Mouse (Mus musculus) embryonic facial prominence, embryonic 11.5 days (tissue): Measurements from ENCODE around the gene Ube2j1. TPM values are rescaled to one million over a fixed set of nuclear protein-coding genes. Genes with fewer than 3 reads are reported as not detected.
A peak's percentile ranks its signal among the peaks of the same experiment; 100 is the strongest.

Experiments used
- ATAC-seq: fragments of 200-750 bp; cut with Nextera tagmentation; replicated peaks from 2 replicates; pipeline ENCODE4 v1.8.0; 2017; ENCODE audit warnings: low read depth; ENCODE audit not compliant: insufficient number of reproducible peaks, low FRiP score, low TSS enrichment
- DNase-seq: peaks from one replicate; pipeline ENCODE4 v3.0.0-alpha.2; 2015; ENCODE audit warnings: low spot score
- H3K27ac ChIP-seq: fragments of 300-500 bp; sonication (generic); replicated peaks from 2 replicates; pipeline ENCODE4 v1.5.1; 2014; ENCODE audit warnings: mild to moderate bottlenecking, low read depth, low read length, control low read depth
- H3K27me3 ChIP-seq: fragments of 300-500 bp; sonication (generic); 2 replicates; pipeline ENCODE4 v1.6.1; 2014; ENCODE audit warnings: mild to moderate bottlenecking, low read length, moderate library complexity, mixed read lengths; ENCODE audit not compliant: control insufficient read depth, insufficient read depth
- H3K36me3 ChIP-seq: fragments of 300-500 bp; sonication (generic); replicated peaks from 2 replicates; pipeline ENCODE4 v1.6.1; 2014; ENCODE audit warnings: low read depth, mild to moderate bottlenecking, low read length, moderate library complexity, mixed read lengths; ENCODE audit not compliant: control insufficient read depth, insufficient read depth
- H3K4me1 ChIP-seq: fragments of 300-500 bp; sonication (generic); 2 replicates; pipeline ENCODE4 v1.6.1; 2014; ENCODE audit warnings: low read length, mixed read lengths; ENCODE audit not compliant: control insufficient read depth, insufficient read depth
- H3K4me2 ChIP-seq: fragments of 300-500 bp; sonication (generic); 2 replicates; pipeline ENCODE4 v1.6.1; 2014; ENCODE audit warnings: low read depth, mild to moderate bottlenecking, control low read depth, low read length, moderate library complexity
- H3K4me3 ChIP-seq: fragments of 300-500 bp; sonication (generic); 2 replicates; pipeline ENCODE4 v1.5.1; 2014; ENCODE audit warnings: low read depth, low read length, control low read depth
- H3K9ac ChIP-seq: fragments of 300-500 bp; sonication (generic); replicated peaks from 2 replicates; pipeline ENCODE4 v1.6.1; 2014; ENCODE audit warnings: mild to moderate bottlenecking, control low read depth, low read length
- H3K9me3 ChIP-seq: fragments of 300-500 bp; sonication (generic); replicated peaks from 2 replicates; pipeline ENCODE4 v1.6.1; 2016; ENCODE audit warnings: mild to moderate bottlenecking, low read length, inconsistent platforms, mixed read lengths; ENCODE audit not compliant: control insufficient read depth
- WGBS: fragments of 180-500 bp; shearing (Covaris S2); extraction: QIAGEN DNeasy Blood & Tissue Kit; methylation state at CpG from one replicate; pipeline ENCODE4 v1.1.7; 2014; 5-methylcytosine and 5-hydroxymethylcytosine counted together
- polyA plus RNA-seq: library from polyadenylated mRNA; unstranded; fragments of >200 nt; fragmentation: Nextera tagmentation; extraction: Ambion mirVana; gene quantifications from 2 replicates; pipeline ENCODE4 v1.2.1, GENCODE M21; 2014

Ube2j1 gene
- polyA plus RNA-seq, result 41.5 and 47.1 TPM in 2 replicates

DNA sequence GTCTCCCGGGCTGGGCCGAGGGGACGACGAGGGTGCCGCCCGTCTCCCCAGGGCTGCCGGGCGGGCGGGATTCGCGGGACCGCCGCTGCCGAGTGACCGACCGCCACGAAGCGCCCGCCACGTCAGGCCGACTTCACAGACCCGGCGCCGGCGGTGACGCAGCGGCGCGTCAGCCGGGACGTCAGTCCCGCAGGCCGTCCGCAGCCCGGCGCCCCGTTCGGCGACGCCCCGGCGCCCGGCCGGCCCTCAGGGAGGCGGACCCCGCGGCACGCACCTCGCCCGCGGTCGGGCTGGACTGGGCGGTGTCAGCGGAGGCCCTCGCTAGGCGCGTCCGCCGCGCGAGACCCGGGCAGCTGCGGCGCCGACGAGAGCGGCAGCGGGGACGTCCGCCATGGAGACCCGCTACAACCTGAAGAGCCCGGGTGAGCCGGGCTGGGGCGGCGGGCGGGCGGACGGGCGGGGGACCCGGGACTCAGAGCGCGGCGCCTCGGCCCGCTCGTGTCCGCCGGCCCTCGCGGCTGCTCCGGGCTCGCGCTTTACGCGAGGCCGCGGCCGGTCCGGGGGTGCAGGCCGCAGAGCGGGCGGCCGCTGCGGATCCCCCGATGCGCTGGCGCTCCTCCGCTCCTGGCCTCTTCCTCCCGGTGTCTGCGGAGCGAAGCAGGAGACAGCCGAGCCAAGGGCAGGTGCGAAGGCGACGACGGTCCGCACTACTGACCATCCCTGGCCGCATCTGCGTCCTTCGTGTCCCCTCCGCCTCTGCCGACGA is at the start of gene Ube2j1:
Gene Ube2j1 (plus strand): TSS at position 222 of the 766 bp plus-strand sequence.
- H3K27me3 ChIP-seq, result no peaks in the 10 kb centered on the region
- no peaks in the 10 kb centered on the region for H3K4me1 ChIP-seq
- peak within 1 kb of the TSS; percentile 84 for H3K4me3 ChIP-seq
- H3K9me3 ChIP-seq, result 0 out of 2 replicates have a peak, but pooled peaks cover 4% of the 10 kb centered on the region
- under 1% methylated on average over 102 of the region's 123 CpGs for WGBS
- peak; percentile 98 for ATAC-seq
- peak within 1 kb of the TSS; percentile 44 for H3K4me2 ChIP-seq
- peak within 1 kb of the TSS; percentile 86 for H3K27ac ChIP-seq
- peak; percentile 91 for DNase-seq
- H3K36me3 ChIP-seq, result no peaks in the 10 kb centered on the region
- peak within 1 kb of the TSS; percentile 94 for H3K9ac ChIP-seq

GRCm38 (mm10) chr4:32981617-32982016 is 49.6 kb upstream of the Ube2j1 start:
- no peaks in the 10 kb centered on the region for H3K9me3 ChIP-seq
- H3K9ac ChIP-seq, result no peak overlapping the region
- no peaks in the 10 kb centered on the region; the same call in 1 of the 2 replicates for H3K4me1 ChIP-seq
- ATAC-seq (no peak), DNase-seq (no peak)
- WGBS, result 15% methylated on average over 5 of the region's 5 CpGs
- H3K27me3 ChIP-seq, result 0 out of 2 replicates have a peak, but pooled peaks cover 2% of the 10 kb centered on the region
- H3K27ac ChIP-seq, result no peak overlapping the region
- no peak overlapping the region for H3K4me3 ChIP-seq
- no peak overlapping the region for H3K4me2 ChIP-seq
- H3K36me3 ChIP-seq, result no peaks in the 10 kb centered on the region

GRCm38 (mm10) chr4:32982041-32982715 is 49.0 kb upstream of the Ube2j1 start:
- no peaks in the 10 kb centered on the region for H3K9me3 ChIP-seq
- H3K27ac ChIP-seq, result no peak overlapping the region
- H3K9ac ChIP-seq, result peak overlapping the region; percentile 86; the same call in 1 of the 2 replicates
- 0 out of 2 replicates have a peak, but pooled peaks cover 2% of the 10 kb centered on the region for H3K27me3 ChIP-seq
- DNase-seq (peak; percentile 30), ATAC-seq (peak; percentile 46; the same call in 1 of the 2 replicates)
- H3K36me3 ChIP-seq, result no peaks in the 10 kb centered on the region
- peak overlapping the region; percentile 99 for H3K4me2 ChIP-seq
- under 1% methylated on average over 15 of the region's 15 CpGs for WGBS
- H3K4me1 ChIP-seq, result no peaks in the 10 kb centered on the region; the same call in 1 of the 2 replicates
- H3K4me3 ChIP-seq, result peak overlapping the region; percentile 85

- H3K27me3 ChIP-seq, result 0 out of 2 replicates have a peak, but pooled peaks cover 2% of the 10 kb centered on the region
- no peaks in the 10 kb centered on the region for H3K9me3 ChIP-seq
- peak; percentile 75 for ATAC-seq
- H3K4me1 ChIP-seq, result no peaks in the 10 kb centered on the region; the same call in 1 of the 2 replicates
- DNase-seq, result peak; percentile 63
- H3K4me2 ChIP-seq, result peak within 1 kb of the TSS; percentile 99
- H3K27ac ChIP-seq, result peak within 1 kb of the TSS; percentile 65
- H3K4me3 ChIP-seq, result peak within 1 kb of the TSS; percentile 85
- 1% methylated on average over 16 of the region's 18 CpGs for WGBS
- H3K36me3 ChIP-seq, result no peaks in the 10 kb centered on the region
- peak within 1 kb of the TSS; percentile 86 for H3K9ac ChIP-seq
Observed at GRCm38 (mm10) chr4:32982716-32983175, 48.5 kb upstream of the Ube2j1 start, which contains the start of gene Rragd. Gene Rragd (plus strand): TSS chr4:32983037.

DNA sequence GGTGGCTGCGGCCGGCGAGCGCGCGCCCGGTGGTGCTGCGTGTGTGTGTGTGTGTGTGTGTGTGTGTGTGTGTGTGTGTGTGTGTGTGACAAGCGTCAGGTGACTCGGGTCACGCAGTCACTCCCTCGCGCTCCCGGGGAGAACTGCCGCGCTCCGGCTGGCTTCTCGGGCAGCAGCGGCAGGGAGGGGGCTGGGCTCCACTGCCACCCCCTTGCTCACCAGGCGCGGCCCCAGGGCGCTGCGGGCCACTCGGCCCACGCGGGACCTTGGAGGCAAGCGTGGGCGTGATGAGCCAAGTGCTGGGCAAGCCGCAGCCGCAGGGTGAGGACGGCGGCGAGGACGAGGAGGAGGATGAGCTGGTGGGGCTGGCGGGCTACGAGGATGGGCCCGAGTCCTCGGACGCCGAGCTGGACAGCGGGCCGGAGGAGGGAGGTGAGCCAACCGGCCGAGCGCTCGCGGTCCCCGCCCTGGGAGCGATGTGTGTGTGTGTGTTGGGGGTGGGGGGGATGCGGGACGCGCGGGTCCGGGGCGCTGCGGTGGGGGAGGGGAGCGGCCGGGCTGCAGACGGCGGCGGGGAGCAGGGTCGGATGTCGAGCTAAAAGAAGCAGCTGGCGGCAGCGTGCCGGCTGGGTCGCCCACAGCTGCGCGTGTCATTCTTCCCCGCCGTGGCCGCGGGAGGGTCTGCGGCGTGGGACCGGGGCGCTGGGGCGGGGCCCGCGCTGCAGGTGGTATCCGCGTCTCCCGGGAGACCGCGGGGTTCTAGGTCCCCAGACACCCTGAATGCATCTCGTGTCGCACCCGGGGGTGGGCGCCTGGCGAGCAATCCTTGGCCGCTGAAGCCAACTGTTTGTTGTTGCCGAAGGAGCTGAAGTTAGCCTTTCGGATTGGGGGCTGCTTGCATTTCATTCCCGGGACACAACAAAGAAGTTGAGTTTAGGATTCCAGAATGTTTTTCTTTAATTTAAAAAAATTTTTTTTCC is 47.8 kb upstream of the Ube2j1 start:
- Histone ChIP-seq H3K4me1 (no peaks in the 10 kb centered on the region; the same call in 1 of the 2 replicates), H3K4me3 (peak overlapping the region; percentile 85), H3K4me2 (peak overlapping the region; percentile 99), H3K9me3 (no peaks in the 10 kb centered on the region), H3K27me3 (0 out of 2 replicates have a peak, but pooled peaks cover 2% of the 10 kb centered on the region), H3K36me3 (no peaks in the 10 kb centered on the region), H3K27ac (peak overlapping the region; percentile 65), H3K9ac (peak overlapping the region; percentile 86)
- WGBS, result 1% methylated on average over 62 of the region's 94 CpGs
- peak; percentile 57 for DNase-seq
- ATAC-seq, result peak; percentile 63

DNA sequence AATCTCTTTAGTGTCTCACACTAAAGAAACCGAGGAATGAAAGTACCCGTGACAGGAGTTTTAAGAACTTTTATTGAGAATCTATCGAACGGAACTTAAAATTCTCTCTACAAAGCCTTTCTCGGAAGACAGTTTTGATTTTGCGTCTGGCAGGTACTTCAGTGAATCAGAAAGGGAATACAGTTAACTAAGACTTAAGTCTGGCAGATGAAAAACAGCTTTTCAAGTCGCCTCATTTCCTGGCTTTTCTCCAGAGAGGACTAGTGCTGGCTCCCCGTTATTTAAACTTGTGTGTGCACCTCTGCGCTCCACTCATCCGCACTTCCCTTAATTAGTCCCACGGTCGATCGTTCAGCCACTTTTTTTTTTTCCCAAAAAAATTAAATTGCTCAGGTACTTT is 47.0 kb upstream of the Ube2j1 start:
- Histone ChIP-seq H3K4me3 (peak overlapping the region; percentile 85), H3K4me1 (no peaks in the 10 kb centered on the region; the same call in 1 of the 2 replicates)
- no peak for ATAC-seq

More for the DNA sequence above, 47.0 kb upstream of the Ube2j1 start:
- no peaks in the 10 kb centered on the region for H3K36me3 ChIP-seq
- 0 out of 2 replicates have a peak, but pooled peaks cover 2% of the 10 kb centered on the region for H3K27me3 ChIP-seq
- H3K9me3 ChIP-seq, result no peaks in the 10 kb centered on the region
- peak; percentile 67 for DNase-seq
- under 1% methylated on average over 13 of the region's 13 CpGs for whole genome bisulfite sequencing
- peak overlapping the region; percentile 65 for H3K27ac ChIP-seq
- H3K4me2 ChIP-seq, result peak overlapping the region; percentile 99
- peak overlapping the region; percentile 86 for H3K9ac ChIP-seq
